Mouse (Mus musculus): Measurements from ENCODE around the gene Runx2.

- TF ChIP-seq CTCF (IDR thresholded peaks at IDR 0.05 in 2 of 3, conservative IDR thresholded peaks at IDR 0.05 in 1 of 3; ENCODE audit: control insufficient read depth in 1 of 3, insufficient read depth in 1 of 3, low read depth in 2 of 3, low read length in 3 of 3, poor library complexity in 1 of 3, severe bottlenecking in 1 of 3) (no peak), EP300 (IDR thresholded peaks at IDR 0.05; ENCODE audit: low read depth in 1 of 2, low read length in 2 of 2) (no peak), MAX (IDR thresholded peaks at IDR 0.05; ENCODE audit: low read length) (no peak)
These were observed 7.3 kb upstream of the Runx2 start for GRCm38 (mm10) chr17:44821940-44822339.
